ENCODE assay signal across 13 mouse cellular contexts in genomic region chr16:35652206-35652605, GRCm38 (mm10).
DNase-seq lines count a peak whose midpoint lies in the region; ATAC-seq lines count a peak whose summit lies in the region.
"Had no signal": no experiment of that assay in that cellular context is flagged by ENCODE, and none has a peak within 500 bp of the region (broad histone marks: within the 10 kb centered on the region; RNA-seq: fewer than 3 reads in every experiment).

No protein-coding gene starts in this region.

- H3K9ac ChIP-seq in heart, embryonic 11.5 days (ENCODE audit: low read depth, low read length): no peak overlapping the region
- no peak overlapping the region for H3K9ac ChIP-seq in neural tube, embryonic 15.5 days (replicated peaks)
- H3K9ac ChIP-seq: liver, embryonic 15.5 days had no signal

- no peak overlapping the region for H3K4me3 ChIP-seq in heart, embryonic 11.5 days (ENCODE audit: low read depth, low read length)
- no peak overlapping the region for H3K4me3 ChIP-seq in neural tube, embryonic 15.5 days (replicated peaks)
- H3K4me3 ChIP-seq: erythroblast, embryonic 14.5 days; layer of hippocampus, adult 2 months; liver, embryonic 15.5 days; myocyte had no signal

- H3K27me3 ChIP-seq in heart, embryonic 11.5 days (ENCODE audit: control insufficient read depth, insufficient read depth, low read length): peaks cover 5% of the 10 kb centered on the region; the same call in 1 of the 2 replicates
- H3K27me3 ChIP-seq in neural tube, embryonic 15.5 days (replicated peaks): no peaks in the 10 kb centered on the region
- H3K27me3 ChIP-seq: liver, embryonic 15.5 days had no signal

- no peak for ATAC-seq in heart, embryonic 11.5 days (replicated peaks; ENCODE audit: insufficient number of reproducible peaks, low FRiP score, low TSS enrichment)
- no peak for ATAC-seq in megakaryocyte progenitor cell, adult 5-6 weeks (replicated peaks; ENCODE audit: poor library complexity)
- no peak for ATAC-seq in neural tube, embryonic 15.5 days (ENCODE audit: low FRiP score)

- DNase-seq in heart, adult 8-10 months (ENCODE audit: low spot score): peak; percentile 31
- peak; percentile 43 for DNase-seq in Muller cell, postnatal 12 days (ENCODE audit: inconsistent ontology term)
- DNase-seq in adrenal gland, postnatal 10 days: peak; percentile 83
- DNase-seq in cerebellum, adult 9-11 months: peak; percentile 95
- no peak for DNase-seq in MN1 (ENCODE audit: low spot score)
- DNase-seq: kidney, adult 18-20 months had no signal

- H3K4me1 ChIP-seq in heart, embryonic 11.5 days (ENCODE audit: control insufficient read depth, insufficient read depth, low read length): no peaks in the 10 kb centered on the region
- no peaks in the 10 kb centered on the region for H3K4me1 ChIP-seq in neural tube, embryonic 15.5 days
- H3K4me1 ChIP-seq: liver, embryonic 15.5 days had no signal

- no peaks in the 10 kb centered on the region for H3K9me3 ChIP-seq in heart, embryonic 11.5 days (replicated peaks; ENCODE audit: control insufficient read depth, low read length)
- no peaks in the 10 kb centered on the region for H3K9me3 ChIP-seq in neural tube, embryonic 15.5 days (replicated peaks)
- H3K9me3 ChIP-seq: liver, embryonic 15.5 days had no signal

- 56% methylated on average over 6 of the region's 6 CpGs for WGBS in heart, embryonic 11.5 days (ENCODE audit: insufficient replicate concordance)
- WGBS in neural tube, embryonic 15.5 days: 52% methylated on average over 6 of the region's 6 CpGs

- H3K27ac ChIP-seq in heart, embryonic 11.5 days (ENCODE audit: low read depth, low read length): no peak overlapping the region
- no peak overlapping the region for H3K27ac ChIP-seq in neural tube, embryonic 15.5 days (replicated peaks)
- H3K27ac ChIP-seq: layer of hippocampus, adult 2 months; liver, embryonic 15.5 days had no signal

- H3K36me3 ChIP-seq in heart, embryonic 11.5 days (ENCODE audit: control insufficient read depth, insufficient read depth, low read length): no peaks in the 10 kb centered on the region
- H3K36me3 ChIP-seq in neural tube, embryonic 15.5 days: no peaks in the 10 kb centered on the region
- H3K36me3 ChIP-seq: liver, embryonic 15.5 days had no signal

- no peak overlapping the region for H3K4me2 ChIP-seq in heart, embryonic 11.5 days
- H3K4me2 ChIP-seq in neural tube, embryonic 15.5 days: no peak overlapping the region
- H3K4me2 ChIP-seq: liver, embryonic 15.5 days had no signal
